In genomic region chr10:127500894-127501893, GRCm38 (mm10) we compare ENCODE assay signal across 19 mouse cellular contexts. TPM values are rescaled to one million over a fixed set of nuclear protein-coding genes. Genes with fewer than 3 reads are reported as not detected.
DNase-seq lines count a peak whose midpoint lies in the region; ATAC-seq and TF ChIP-seq lines count a peak whose summit lies in the region.
"Had no signal": no experiment of that assay in that cellular context is flagged by ENCODE, and none has a peak within 500 bp of the region (broad histone marks: within the 10 kb centered on the region; RNA-seq: fewer than 3 reads in every experiment).

Stac3 (plus strand) TSS chr10:127501686.

- H3K9me3 ChIP-seq in embryonic facial prominence, embryonic 12.5 days = no peaks in the 10 kb centered on the region
- no peaks in the 10 kb centered on the region for H3K9me3 ChIP-seq in embryonic facial prominence, embryonic 10.5 days
- no peaks in the 10 kb centered on the region for H3K9me3 ChIP-seq in limb, embryonic 14.5 days (ENCODE audit: control insufficient read depth, low read length)
- H3K9me3 ChIP-seq: liver, embryonic 13.5 days; midbrain, embryonic 10.5 days had no signal

- 63% methylated on average over 12 of the region's 13 CpGs for WGBS in embryonic facial prominence, embryonic 12.5 days
- WGBS in embryonic facial prominence, embryonic 10.5 days = 68% methylated on average over 13 of the region's 13 CpGs
- 66% methylated on average over 13 of the region's 13 CpGs for WGBS in limb, embryonic 14.5 days

- H3K4me3 ChIP-seq in embryonic facial prominence, embryonic 12.5 days = no peak within 1 kb of the TSS
- no peak within 1 kb of the TSS for H3K4me3 ChIP-seq in embryonic facial prominence, embryonic 10.5 days
- no peak within 1 kb of the TSS for H3K4me3 ChIP-seq in C2C12 (ENCODE audit: insufficient read depth, poor library complexity, severe bottlenecking)
- peak within 1 kb of the TSS; percentile 77 for H3K4me3 ChIP-seq in gastrocnemius, adult 2 months
- no peak within 1 kb of the TSS for H3K4me3 ChIP-seq in limb, embryonic 14.5 days (replicated peaks; ENCODE audit: low read length)
- H3K4me3 ChIP-seq: layer of hippocampus, adult 2 months; left cerebral cortex, adult 2 months; liver, embryonic 13.5 days; midbrain, embryonic 10.5 days had no signal

- H3K79me2 ChIP-seq in C2C12 (ENCODE audit: control insufficient read depth, insufficient read depth) = no peaks in the 10 kb centered on the region

- no peaks in the 10 kb centered on the region for H3K27me3 ChIP-seq in embryonic facial prominence, embryonic 12.5 days
- peaks cover 9% of the 10 kb centered on the region for H3K27me3 ChIP-seq in embryonic facial prominence, embryonic 10.5 days (replicated peaks; ENCODE audit: low read depth, poor library complexity, severe bottlenecking)
- H3K27me3 ChIP-seq in C2C12 (ENCODE audit: control insufficient read depth, insufficient read depth, insufficient read length) = no peaks in the 10 kb centered on the region
- H3K27me3 ChIP-seq in limb, embryonic 14.5 days (ENCODE audit: control insufficient read depth, insufficient read depth, low read length) = no peaks in the 10 kb centered on the region
- H3K27me3 ChIP-seq: Patski had no signal

- no peak for DNase-seq in embryonic facial prominence, embryonic 10.5 days (ENCODE audit: low spot score)
- DNase-seq in gastrocnemius, adult 2 months = peak; percentile 82
- DNase-seq in limb, embryonic 14.5 days (ENCODE audit: low spot score) = no peak
- no peak for DNase-seq in retina, postnatal 1 day
- DNase-seq in heart, adult 11 months = no peak
- no peak for DNase-seq in thymus, adult 18-20 months
- DNase-seq: adrenal gland, postnatal 36 days; cerebellum, postnatal 14 days; liver, embryonic 13.5 days; lung, postnatal 14 days had no signal

- no peaks in the 10 kb centered on the region for H3K79me3 ChIP-seq in C2C12 (ENCODE audit: low read depth)

- H3K27ac ChIP-seq in embryonic facial prominence, embryonic 12.5 days = no peak within 1 kb of the TSS
- no peak within 1 kb of the TSS; the same call in 1 of the 2 replicates for H3K27ac ChIP-seq in embryonic facial prominence, embryonic 10.5 days (replicated peaks)
- peak within 1 kb of the TSS; percentile 97 for H3K27ac ChIP-seq in gastrocnemius, adult 2 months
- H3K27ac ChIP-seq in limb, embryonic 14.5 days (replicated peaks; ENCODE audit: low read depth, low read length) = no peak within 1 kb of the TSS
- H3K27ac ChIP-seq: kidney, postnatal 0 days; layer of hippocampus, adult 2 months; left cerebral cortex, adult 2 months; liver, embryonic 13.5 days; midbrain, embryonic 10.5 days had no signal

- ATAC-seq in embryonic facial prominence, embryonic 12.5 days (ENCODE audit: insufficient number of reproducible peaks, insufficient read depth, low FRiP score, low TSS enrichment) = no peak
- ATAC-seq in limb, embryonic 14.5 days (ENCODE audit: low FRiP score, low read depth) = peak; percentile 64
- ATAC-seq: forebrain, embryonic 14.5 days; inflammation-experienced regulatory T-cells, adult 6 months; Patski had no signal

- no peak for TF ChIP-seq CTCF in C2C12 (IDR thresholded peaks at IDR 0.05; ENCODE audit: control insufficient read depth, insufficient read depth, insufficient read length)
- no peak for TF ChIP-seq CTCF in gastrocnemius, adult 2 months (IDR thresholded peaks at IDR 0.05)

- peak within 1 kb of the TSS; percentile 16; the same call in 1 of the 2 replicates for H3K9ac ChIP-seq in embryonic facial prominence, embryonic 12.5 days
- no peak within 1 kb of the TSS for H3K9ac ChIP-seq in limb, embryonic 14.5 days (ENCODE audit: low read depth, low read length, severe bottlenecking)
- H3K9ac ChIP-seq: liver, embryonic 13.5 days had no signal

- no peak for TF ChIP-seq POLR2A in limb, embryonic 14.5 days (IDR thresholded peaks at IDR 0.05; ENCODE audit: borderline replicate concordance, extremely low read depth, insufficient read depth, insufficient read length)

- H3K36me3 ChIP-seq in embryonic facial prominence, embryonic 12.5 days = peaks cover 39% of the 10 kb centered on the region
- peaks cover 59% of the 10 kb centered on the region for H3K36me3 ChIP-seq in embryonic facial prominence, embryonic 10.5 days (replicated peaks)
- peaks cover 24% of the 10 kb centered on the region for H3K36me3 ChIP-seq in C2C12 (ENCODE audit: control insufficient read depth, insufficient read depth)
- peaks cover 38% of the 10 kb centered on the region for H3K36me3 ChIP-seq in limb, embryonic 14.5 days (ENCODE audit: control insufficient read depth, insufficient read depth, low read length)

- H3K4me1 ChIP-seq in embryonic facial prominence, embryonic 12.5 days = no peaks in the 10 kb centered on the region
- H3K4me1 ChIP-seq in embryonic facial prominence, embryonic 10.5 days = peaks cover 10% of the 10 kb centered on the region
- no peaks in the 10 kb centered on the region for H3K4me1 ChIP-seq in limb, embryonic 14.5 days (ENCODE audit: control insufficient read depth, insufficient read depth, low read length)
- H3K4me1 ChIP-seq: liver, embryonic 13.5 days; midbrain, embryonic 10.5 days had no signal

- H3K4me2 ChIP-seq in embryonic facial prominence, embryonic 12.5 days (replicated peaks) = no peak within 1 kb of the TSS
- H3K4me2 ChIP-seq in limb, embryonic 14.5 days (replicated peaks; ENCODE audit: low read depth, low read length, severe bottlenecking) = no peak within 1 kb of the TSS
- H3K4me2 ChIP-seq: liver, embryonic 13.5 days had no signal

- intact Hi-C loops in gastrocnemius, adult 2 months (cut with DNase I) = no loop called here

- H3ac ChIP-seq in C2C12 (ENCODE audit: control insufficient read depth, insufficient read length, low read depth) = no peak within 1 kb of the TSS

TF ChIP-seq in C2C12, 6 proteins besides CTCF, POLR2A, EP300 and RAD21:
- no peak for TF ChIP-seq MYOG (IDR thresholded peaks at IDR 0.05; ENCODE audit: control insufficient read depth, extremely low read depth, insufficient read length)
- peak; percentile 82 for TF ChIP-seq USF1 (IDR thresholded peaks at IDR 0.05; ENCODE audit: low read depth)
- TF ChIP-seq MAX (IDR thresholded peaks at IDR 0.05) = peak; percentile 35
- TF ChIP-seq MYOD1 (IDR thresholded peaks at IDR 0.05; ENCODE audit: control insufficient read depth, insufficient read length, low read depth) = peak; percentile 88
- TF ChIP-seq FOSL1 (IDR thresholded peaks at IDR 0.05; ENCODE audit: insufficient read depth, low read length, poor library complexity, severe bottlenecking) = no peak
- TF ChIP-seq CEBPB (IDR thresholded peaks at IDR 0.05; ENCODE audit: low read depth) = no peak

RNA-seq across cellular contexts. Expression of gene Stac3, which starts in this region (rescaled TPM):
- 5.9 and 7.9 TPM in 2 replicates for polyA plus RNA-seq in embryonic facial prominence, embryonic 12.5 days (2016; fragmentation: Nextera tagmentation; extraction: Ambion mirVana)
- 0.57 and 0.58 TPM in 2 replicates for polyA plus RNA-seq in embryonic facial prominence, embryonic 10.5 days (2016; fragmentation: Nextera tagmentation; extraction: Ambion mirVana)
- 9.7 TPM for polyA plus RNA-seq in C2C12 (2012; fragmentation: generic; extraction: Trizol)
- 100 to 1,000 TPM; 393 to 462 TPM for total RNA-seq in gastrocnemius, adult 2 months (2021)
- polyA plus RNA-seq in limb, embryonic 14.5 days (2012; rRNA removed) = 33.3 and 43.2 TPM in 2 replicates
- 2.0 and 4.4 TPM in 2 replicates for polyA plus RNA-seq in limb, embryonic 14.5 days (2014; fragmentation: Nextera tagmentation; extraction: Ambion mirVana)
